Mouse (Mus musculus): ENCODE measurements around the gene Ss18l1.
A peak's percentile ranks its signal among the peaks of the same experiment; 100 is the strongest.

The Ss18l1 gene

GRCm38 (mm10) chr2:180118661-180119438 is 76.5 kb downstream of the Ss18l1 start, which contains the start of gene Osbpl2:
Gene Osbpl2 (plus strand): TSS chr2:180119306.
- DNase-seq (ENCODE audit: low spot score) = peak; percentile 99
